Mouse (Mus musculus) E14TG2a.4 (cell line): ENCODE data around the gene Actr8.

ENCODE experiments used
- CTCF ChIP-seq: conservative IDR thresholded peaks from 2 replicates; pipeline ENCODE4 v1.5.1; 2014; ENCODE audit warnings: low read length
- NANOG ChIP-seq: IDR thresholded peaks from 2 replicates; pipeline ENCODE4 v1.6.1; 2014; ENCODE audit warnings: borderline replicate concordance, low read length, mixed read lengths
- POU5F1 ChIP-seq: IDR thresholded peaks from 2 replicates; pipeline ENCODE4 v1.6.1; 2014; ENCODE audit warnings: low read length, borderline replicate concordance

- TF ChIP-seq CTCF (no peak), NANOG (no peak), POU5F1 (no peak)
These were observed 68.8 kb downstream of the Actr8 start for GRCm38 (mm10) chr14:30046976-30047375.
